Mouse (Mus musculus): Measurements from ENCODE around the gene Astn2. TPM values are rescaled to one million over a fixed set of nuclear protein-coding genes. Genes with fewer than 3 reads are reported as not detected.

The Astn2 gene
- polyA plus RNA-seq, 1 experiment from 2014 or later = 1.9 TPM

DNA sequence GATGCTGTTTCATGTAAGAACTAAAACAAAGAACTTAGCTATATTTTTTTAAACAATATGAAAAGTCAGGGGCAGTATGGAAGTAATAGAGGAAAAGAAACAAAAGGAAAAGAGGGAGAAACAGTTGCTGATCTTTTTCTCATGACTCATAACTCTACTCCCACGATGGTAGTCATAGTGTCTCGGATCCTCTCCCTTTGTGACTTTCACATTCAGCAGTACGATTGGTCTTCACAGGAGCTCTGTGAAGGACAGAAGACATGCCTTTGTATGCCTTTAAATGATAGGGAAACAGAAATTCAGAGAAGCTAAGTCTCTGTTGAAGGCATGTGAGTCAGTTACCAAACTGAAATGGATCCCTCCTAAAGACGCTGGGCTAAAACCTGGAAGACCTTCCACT, 173.7 kb downstream of the Astn2 start:
- Histone ChIP-seq H3K27ac (no peak overlapping the region), H3K4me1 (peaks cover 11% of the 10 kb centered on the region; the same call in 1 of the 2 replicates), H3K4me3 (no peak overlapping the region), H3K9me3 (no peaks in the 10 kb centered on the region), H3K9ac (no peak overlapping the region), H3K27me3 (no peaks in the 10 kb centered on the region), H3K36me3 (no peaks in the 10 kb centered on the region), H3K4me2 (replicated peaks) (no peak overlapping the region)
- 88% methylated on average over 4 of the region's 4 CpGs for WGBS
- ATAC-seq (ENCODE audit: low FRiP score, low read depth) = no peak

DNA sequence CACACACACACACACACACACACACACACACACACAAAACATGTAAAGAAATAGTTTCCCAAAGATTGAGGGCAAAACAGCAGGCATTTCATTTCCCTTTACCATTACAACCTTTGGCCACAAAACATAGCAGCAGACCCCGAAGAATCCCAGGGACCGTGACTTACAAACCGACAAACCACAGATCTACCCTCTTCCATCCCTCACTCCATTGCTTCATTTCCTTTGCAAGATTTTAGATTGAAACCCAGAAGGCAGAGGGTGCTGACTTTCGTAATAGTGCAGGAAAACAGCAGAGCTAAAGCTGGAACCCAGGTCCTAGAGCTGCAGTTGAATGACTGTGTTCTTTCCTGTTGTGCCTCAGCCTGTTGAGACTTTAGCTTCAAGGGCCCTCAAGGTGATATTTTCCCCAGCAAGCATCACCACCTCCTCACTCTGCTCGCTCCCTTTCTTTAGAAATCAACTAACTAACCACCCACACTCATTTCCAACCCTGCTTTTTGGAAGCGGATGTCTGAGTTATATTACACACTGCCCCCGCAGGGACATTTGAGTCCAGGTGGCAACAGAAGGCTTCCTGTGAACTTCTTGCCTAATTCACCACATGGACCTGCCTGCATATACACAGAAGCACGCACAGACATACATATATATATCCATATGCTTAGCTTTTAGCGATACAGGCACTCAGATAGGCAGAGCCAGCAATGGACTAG, 181.7 kb downstream of the Astn2 start:
- Histone ChIP-seq H3K4me2 (replicated peaks) (no peak overlapping the region), H3K4me3 (no peak overlapping the region), H3K9me3 (no peaks in the 10 kb centered on the region), H3K27me3 (no peaks in the 10 kb centered on the region), H3K36me3 (no peaks in the 10 kb centered on the region), H3K4me1 (no peaks in the 10 kb centered on the region), H3K27ac (no peak overlapping the region), H3K9ac (no peak overlapping the region)
- 67% methylated on average over 9 of the region's 9 CpGs for WGBS
- no peak for ATAC-seq (ENCODE audit: low FRiP score, low read depth)

DNA sequence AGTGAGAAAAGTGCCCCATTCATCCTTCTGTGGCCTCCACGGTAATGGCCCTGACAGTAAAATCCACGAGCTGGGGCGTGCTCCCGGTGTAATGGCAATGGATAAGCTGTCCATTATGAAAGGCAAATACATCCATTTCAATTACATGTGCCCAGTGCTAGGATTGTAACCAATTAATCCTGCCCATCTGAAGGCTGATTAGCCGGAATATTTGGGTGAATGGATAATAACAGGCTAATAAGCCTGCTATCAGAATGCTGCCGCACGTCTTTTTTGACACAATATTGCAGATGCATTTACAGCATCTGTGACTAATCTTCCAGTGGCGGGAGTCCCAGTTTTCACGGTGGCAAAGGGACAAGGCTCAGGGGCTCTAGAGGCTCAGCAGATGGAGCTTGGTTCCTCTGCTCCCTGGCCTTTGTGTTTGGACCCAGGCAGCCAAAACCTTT, 189.2 kb downstream of the Astn2 start:
- Histone ChIP-seq H3K27me3 (no peaks in the 10 kb centered on the region), H3K9me3 (no peaks in the 10 kb centered on the region), H3K36me3 (no peaks in the 10 kb centered on the region), H3K27ac (no peak overlapping the region), H3K4me3 (no peak overlapping the region), H3K9ac (no peak overlapping the region), H3K4me1 (no peaks in the 10 kb centered on the region), H3K4me2 (replicated peaks) (no peak overlapping the region)
- no peak for ATAC-seq (ENCODE audit: low FRiP score, low read depth)
- 58% methylated on average over 9 of the region's 9 CpGs for WGBS

DNA sequence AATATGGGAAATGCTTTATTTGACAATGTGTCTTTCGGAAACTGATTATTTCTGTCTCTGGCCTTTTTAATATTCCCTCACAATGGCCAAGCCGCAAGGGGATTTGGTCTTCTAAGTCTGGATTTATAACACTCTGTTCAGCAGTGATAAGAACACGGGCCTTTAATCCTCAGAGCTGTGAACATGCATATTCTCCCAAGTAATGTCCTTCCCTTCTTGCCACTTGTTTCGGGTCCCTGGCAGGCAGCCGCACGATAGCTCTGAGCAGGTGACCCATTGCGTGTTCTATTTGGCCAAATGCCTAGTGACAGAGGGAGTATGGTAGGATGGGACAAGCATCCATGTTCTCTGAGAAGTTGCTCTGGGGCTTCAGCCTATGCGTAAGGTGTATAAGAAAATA, 214.8 kb downstream of the Astn2 start:
- WGBS = 90% methylated on average over 8 of the region's 8 CpGs

DNA sequence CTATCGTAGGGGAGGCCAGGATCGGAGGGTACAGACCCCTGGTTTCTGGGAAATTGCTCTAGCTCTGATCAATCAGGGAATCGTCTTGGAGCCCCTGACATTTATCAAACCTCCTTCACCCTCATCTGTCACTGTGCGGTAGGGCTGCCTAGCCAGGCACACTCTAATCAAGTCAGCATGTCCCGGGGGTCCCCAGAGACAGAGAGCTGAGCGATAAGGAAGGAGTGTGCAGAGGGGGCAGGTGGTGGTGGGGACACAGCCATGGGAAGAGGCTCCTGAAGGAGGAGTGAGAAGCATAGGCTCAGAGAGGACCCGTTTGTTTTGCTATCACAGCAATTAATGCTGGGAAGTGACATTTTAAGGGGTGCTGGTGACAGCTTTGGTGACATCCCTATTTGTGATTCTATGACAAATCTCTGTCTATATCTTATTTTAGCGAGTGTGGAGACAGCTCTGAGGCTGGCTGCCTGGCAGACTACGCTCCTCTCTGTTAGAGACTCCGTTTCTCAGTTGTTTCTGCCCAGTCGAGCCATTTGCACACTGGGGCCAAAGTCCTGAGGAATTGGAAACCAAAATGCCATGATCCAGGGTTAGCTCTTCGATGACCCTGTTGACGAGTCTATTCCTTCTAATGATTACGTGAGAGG, 228.4 kb downstream of the Astn2 start:
- no peak overlapping the region for H3K9ac ChIP-seq
- 55% methylated on average over 14 of the region's 14 CpGs for WGBS
- no peak for ATAC-seq (ENCODE audit: low FRiP score, low read depth)
- no peaks in the 10 kb centered on the region for H3K4me1 ChIP-seq
- no peak overlapping the region for H3K27ac ChIP-seq
- H3K4me2 ChIP-seq (replicated peaks) = no peak overlapping the region
- H3K9me3 ChIP-seq = no peaks in the 10 kb centered on the region
- no peaks in the 10 kb centered on the region for H3K36me3 ChIP-seq
- H3K4me3 ChIP-seq = no peak overlapping the region
- H3K27me3 ChIP-seq = no peaks in the 10 kb centered on the region

More for the DNA sequence above, 214.8 kb downstream of the Astn2 start:
- no peak overlapping the region for H3K27ac ChIP-seq
- H3K4me1 ChIP-seq = no peaks in the 10 kb centered on the region
- H3K36me3 ChIP-seq = no peaks in the 10 kb centered on the region
- no peak overlapping the region for H3K4me3 ChIP-seq
- H3K27me3 ChIP-seq = no peaks in the 10 kb centered on the region
- H3K4me2 ChIP-seq (replicated peaks) = no peak overlapping the region
- H3K9me3 ChIP-seq = no peaks in the 10 kb centered on the region
- no peak overlapping the region for H3K9ac ChIP-seq
- ATAC-seq (ENCODE audit: low FRiP score, low read depth) = no peak

DNA sequence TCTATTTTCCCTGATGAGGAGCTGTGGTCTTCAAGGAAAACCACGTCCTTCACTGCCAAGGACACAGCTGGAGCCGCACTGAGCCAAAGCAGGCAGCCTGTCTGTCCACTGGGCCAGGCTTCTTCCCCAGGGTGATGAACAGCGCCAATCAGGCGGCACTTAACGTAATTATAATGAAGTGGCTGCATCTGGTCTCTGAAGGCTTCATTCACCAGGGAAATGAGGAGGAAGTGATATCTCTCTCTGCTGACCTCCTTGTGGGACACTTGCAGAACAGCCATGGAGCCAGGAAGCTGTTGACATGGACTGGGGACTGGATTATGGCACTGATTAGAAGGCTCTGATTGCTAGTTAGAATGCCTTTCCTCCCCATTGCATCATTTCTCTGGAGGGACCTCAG, 232.8 kb downstream of the Astn2 start:
- WGBS = 61% methylated on average over 5 of the region's 5 CpGs
- Histone ChIP-seq H3K27me3 (no peaks in the 10 kb centered on the region), H3K4me2 (replicated peaks) (no peak overlapping the region), H3K9me3 (no peaks in the 10 kb centered on the region), H3K27ac (no peak overlapping the region), H3K4me3 (no peak overlapping the region), H3K36me3 (no peaks in the 10 kb centered on the region), H3K9ac (no peak overlapping the region), H3K4me1 (no peaks in the 10 kb centered on the region)
- no peak for ATAC-seq (ENCODE audit: low FRiP score, low read depth)

DNA sequence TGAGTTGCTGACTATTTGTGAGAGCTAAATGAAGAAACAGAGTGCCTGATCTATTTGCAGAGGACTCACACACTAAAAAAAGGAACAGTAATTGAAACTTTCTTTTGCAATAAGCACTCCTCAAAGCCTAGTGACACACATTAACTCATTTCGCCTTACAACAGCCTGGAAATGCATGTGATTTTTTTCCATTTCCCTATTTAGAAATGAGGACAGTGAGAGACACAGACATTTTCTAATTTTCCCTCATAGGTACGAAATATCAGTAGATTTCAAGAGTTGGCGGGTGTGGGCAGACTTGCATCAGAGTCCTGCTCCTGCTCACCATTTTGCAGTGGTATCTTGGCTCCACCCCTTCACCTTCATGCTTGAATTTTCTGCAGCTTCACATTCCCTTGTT, 233.6 kb downstream of the Astn2 start:
- Histone ChIP-seq H3K4me3 (no peak overlapping the region), H3K4me2 (replicated peaks) (no peak overlapping the region), H3K27ac (no peak overlapping the region), H3K4me1 (no peaks in the 10 kb centered on the region), H3K27me3 (no peaks in the 10 kb centered on the region), H3K36me3 (no peaks in the 10 kb centered on the region), H3K9ac (no peak overlapping the region), H3K9me3 (no peaks in the 10 kb centered on the region)
- ATAC-seq (ENCODE audit: low FRiP score, low read depth) = no peak
- 90% methylated on average over 3 of the region's 3 CpGs for WGBS

DNA sequence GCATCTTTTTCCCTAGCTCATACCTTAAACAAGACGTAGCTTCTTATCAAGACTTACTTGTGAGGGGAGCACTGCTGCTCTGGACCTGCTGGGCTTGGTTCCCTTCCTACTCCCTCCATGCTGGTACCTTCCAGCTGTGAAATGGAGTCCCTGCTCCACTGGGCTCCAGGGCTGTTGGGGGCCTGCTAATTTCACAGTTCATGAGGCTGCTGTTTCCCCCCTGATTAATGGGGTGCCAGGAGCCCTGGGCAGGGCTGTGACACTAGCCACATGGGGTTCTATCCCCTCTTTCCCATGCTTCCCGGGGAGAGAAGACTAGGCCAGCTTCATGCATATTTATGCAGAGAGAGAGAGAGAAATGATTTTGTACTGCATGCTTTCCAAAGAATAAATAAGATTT, 234.9 kb downstream of the Astn2 start:
- Histone ChIP-seq H3K4me2 (replicated peaks) (no peak overlapping the region), H3K9ac (no peak overlapping the region), H3K4me1 (no peaks in the 10 kb centered on the region), H3K27me3 (no peaks in the 10 kb centered on the region), H3K9me3 (no peaks in the 10 kb centered on the region), H3K4me3 (no peak overlapping the region), H3K27ac (no peak overlapping the region), H3K36me3 (no peaks in the 10 kb centered on the region)
- WGBS = 48% methylated on average over 2 of the region's 2 CpGs
- ATAC-seq (ENCODE audit: low FRiP score, low read depth) = no peak

DNA sequence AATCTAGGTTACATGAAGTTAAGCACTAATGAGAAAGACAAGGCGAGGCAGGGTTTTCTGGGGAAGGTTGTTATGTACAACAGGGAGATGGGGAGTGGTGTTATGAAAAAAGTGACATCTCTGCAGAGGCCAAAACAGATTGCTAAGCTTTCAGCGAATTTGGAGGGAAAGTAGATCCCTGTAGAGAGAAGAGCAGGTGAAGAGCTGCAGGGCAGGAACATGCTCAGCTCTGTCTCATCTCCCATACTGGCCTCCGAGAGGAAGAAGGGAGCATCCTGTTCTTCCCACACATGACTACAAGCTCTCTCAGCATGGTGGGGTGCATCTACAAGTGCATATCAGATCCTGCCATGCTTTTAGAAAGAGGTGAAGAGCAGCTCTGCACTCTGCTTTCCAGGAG, 245.7 kb downstream of the Astn2 start:
- no peak for ATAC-seq (ENCODE audit: low FRiP score, low read depth)
- Histone ChIP-seq H3K9ac (no peak overlapping the region), H3K27me3 (no peaks in the 10 kb centered on the region), H3K4me2 (replicated peaks) (no peak overlapping the region), H3K4me3 (no peak overlapping the region), H3K27ac (no peak overlapping the region), H3K36me3 (no peaks in the 10 kb centered on the region), H3K4me1 (no peaks in the 10 kb centered on the region), H3K9me3 (no peaks in the 10 kb centered on the region)
- WGBS = 67% methylated on average over 3 of the region's 3 CpGs

DNA sequence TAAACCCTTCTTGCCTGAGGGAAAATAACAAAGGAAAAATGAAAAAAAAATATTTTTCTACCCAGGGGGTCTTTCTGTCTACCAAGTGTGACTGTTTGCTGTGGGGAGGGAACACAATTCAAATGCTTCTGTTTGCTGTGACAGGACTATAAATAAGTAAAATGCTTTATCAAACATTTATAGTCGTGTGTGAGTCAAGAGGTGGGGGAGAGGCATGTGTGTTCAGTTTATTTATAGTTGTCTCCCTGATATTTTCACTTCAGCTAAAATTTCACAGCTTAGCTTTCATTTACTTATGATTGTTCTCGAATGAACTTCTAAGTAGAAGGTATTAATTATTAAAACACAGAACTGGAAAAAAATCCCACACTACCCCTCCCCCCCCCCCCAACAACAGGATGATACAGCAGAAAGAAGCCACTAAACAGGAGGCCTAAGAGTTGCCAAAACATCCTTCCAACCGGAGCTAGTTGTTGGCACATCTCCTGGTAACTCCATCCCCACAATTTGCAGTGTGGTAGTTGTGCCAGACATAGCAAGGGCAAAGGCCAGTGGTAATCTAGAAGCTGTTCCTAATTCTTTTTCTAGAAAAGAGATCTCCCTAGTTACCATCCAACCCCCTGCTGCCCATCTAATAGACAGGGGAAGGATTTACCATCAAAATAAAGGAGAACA, 246.8 kb downstream of the Astn2 start:
- H3K4me1 ChIP-seq = no peaks in the 10 kb centered on the region
- H3K9ac ChIP-seq = no peak overlapping the region
- no peaks in the 10 kb centered on the region for H3K27me3 ChIP-seq
- no peak for ATAC-seq (ENCODE audit: low FRiP score, low read depth)
- no peak overlapping the region for H3K4me3 ChIP-seq
- no peak overlapping the region for H3K27ac ChIP-seq
- no peaks in the 10 kb centered on the region for H3K9me3 ChIP-seq
- H3K4me2 ChIP-seq (replicated peaks) = no peak overlapping the region
- WGBS = 69% methylated on average over 3 of the region's 3 CpGs
- H3K36me3 ChIP-seq = no peaks in the 10 kb centered on the region

DNA sequence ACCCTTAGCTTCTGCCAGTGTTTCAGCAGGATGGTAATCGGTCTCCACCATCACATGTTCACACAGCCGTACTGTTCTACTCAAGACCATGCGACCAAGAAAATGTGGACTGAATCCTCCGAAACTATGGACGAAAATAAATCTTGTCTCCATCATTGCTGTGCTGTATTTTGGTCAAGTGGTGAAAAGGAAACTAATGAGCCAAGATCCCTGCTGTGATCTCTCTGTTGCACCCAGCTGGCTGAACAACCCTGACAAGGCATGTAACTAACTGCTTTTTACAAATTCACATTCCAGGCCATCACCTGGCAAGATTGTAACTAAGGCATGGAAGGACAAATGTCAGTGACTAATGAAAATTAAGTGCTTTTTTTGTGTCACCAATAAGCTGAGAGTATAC, 257.9 kb downstream of the Astn2 start:
- no peaks in the 10 kb centered on the region for H3K27me3 ChIP-seq
- no peak for ATAC-seq (ENCODE audit: low FRiP score, low read depth)

DNA sequence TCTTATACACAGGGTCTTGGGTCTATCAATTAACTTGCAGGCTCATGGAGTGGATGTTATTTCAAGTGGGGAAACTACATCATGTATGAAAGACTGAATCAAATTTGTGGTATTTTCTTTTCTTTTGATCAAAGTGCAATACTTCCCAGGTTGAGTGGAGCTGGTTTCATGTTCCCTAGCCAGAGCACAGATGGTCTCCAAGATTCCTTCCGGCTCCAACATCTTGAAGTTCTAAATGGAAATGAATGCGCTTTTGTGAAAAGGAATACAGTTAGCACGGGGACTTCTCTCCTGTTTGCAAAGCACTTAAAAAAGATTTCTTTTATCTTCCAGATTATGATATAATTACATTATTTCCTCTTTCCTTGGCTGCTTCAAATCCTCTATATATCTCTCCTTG, 278.2 kb downstream of the Astn2 start:
- H3K4me2 ChIP-seq (replicated peaks) = no peak overlapping the region
- no peak overlapping the region for H3K9ac ChIP-seq
- no peaks in the 10 kb centered on the region for H3K36me3 ChIP-seq
- H3K27ac ChIP-seq = no peak overlapping the region
- no peak overlapping the region for H3K4me3 ChIP-seq
- no peaks in the 10 kb centered on the region for H3K9me3 ChIP-seq
- 82% methylated on average over 3 of the region's 3 CpGs for WGBS
- ATAC-seq (ENCODE audit: low FRiP score, low read depth) = no peak
- no peaks in the 10 kb centered on the region for H3K27me3 ChIP-seq
- H3K4me1 ChIP-seq = no peaks in the 10 kb centered on the region

More for the DNA sequence above, 257.9 kb downstream of the Astn2 start:
- no peak overlapping the region for H3K27ac ChIP-seq
- no peak overlapping the region for H3K4me2 ChIP-seq (replicated peaks)
- 86% methylated on average over 5 of the region's 5 CpGs for WGBS
- H3K4me1 ChIP-seq = no peaks in the 10 kb centered on the region
- no peaks in the 10 kb centered on the region for H3K9me3 ChIP-seq
- H3K9ac ChIP-seq = no peak overlapping the region
- H3K36me3 ChIP-seq = no peaks in the 10 kb centered on the region
- no peak overlapping the region for H3K4me3 ChIP-seq
